Mouse (Mus musculus) embryonic stem cell, embryonic (primary cell): Measurements from ENCODE around the gene Lrrc66.

Experiments
- CTCF ChIA-PET, 4 experiments: fragments of 300-600 bp in 2 of 4; fragments of 350-600 bp in 2 of 4; sonication (Branson Sonifier 250); formaldehyde crosslinking; loops; one replicate each; lab custom pipeline; 2022; ENCODE audit warnings: inconsistent platforms in 2 of 4; lab: Charles Lee
- POLR2A ChIA-PET, 4 experiments: fragments of 300-600 bp in 2 of 4; fragments of 350-600 bp in 2 of 4; sonication (Branson Sonifier 250); formaldehyde crosslinking; loops; one replicate each; lab custom pipeline; 2022; ENCODE audit warnings: antibody characterized with exemption in 4 of 4, inconsistent platforms in 1 of 4; lab: Charles Lee

The Lrrc66 gene

DNA sequence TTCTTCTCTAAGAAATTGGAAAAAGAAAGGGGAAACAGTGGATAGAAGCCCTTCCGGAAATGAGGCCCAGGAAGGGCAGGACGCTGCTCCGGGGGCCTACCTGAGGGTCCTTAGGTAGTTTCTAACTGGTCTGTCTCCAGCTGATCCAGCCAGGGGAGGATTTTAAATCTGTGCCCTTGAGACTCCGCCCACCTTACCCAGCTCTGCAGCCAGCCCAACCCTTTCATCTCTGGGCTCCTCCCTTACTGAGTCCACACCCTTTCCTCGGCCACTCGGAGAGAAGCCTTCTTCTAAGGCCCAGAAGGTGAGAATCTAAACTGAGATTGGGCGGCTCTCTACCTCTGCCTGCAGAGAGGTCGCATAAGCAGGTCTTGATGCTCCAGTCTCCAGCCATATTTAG, at the start of gene Lrrc66:
TSS of gene Lrrc66 (minus strand) at position 236 of the 400 bp plus-strand sequence.
- CTCF ChIA-PET, result interaction anchor here (0.6 to 2.1 kb wide), 20 partner anchors 8 to 647 kb away, joined by 3 to 15 read pairs (median 3); no protein-coding TSS in a partner anchor

DNA sequence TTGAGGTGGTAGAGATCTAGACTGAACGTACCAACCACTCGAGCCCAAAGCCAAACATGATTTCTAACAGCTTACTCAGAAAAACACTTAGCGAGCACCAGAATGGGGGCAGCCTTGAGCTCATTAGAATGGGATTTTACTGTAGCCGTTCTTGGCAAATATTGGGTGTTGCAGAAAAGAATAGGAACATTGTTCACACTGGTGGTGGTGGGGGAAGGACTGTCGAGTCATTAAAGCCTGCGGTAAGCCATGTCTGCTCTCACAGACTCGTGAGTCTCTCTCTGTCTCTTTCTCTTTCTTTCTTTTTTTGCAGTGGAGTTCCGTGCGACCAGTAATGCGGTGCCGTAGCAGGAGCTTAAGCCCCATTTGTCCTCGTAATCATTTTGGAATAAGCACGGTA, 44.3 kb upstream of the Lrrc66 start:
- ChIA-PET POLR2A (no interaction called here), CTCF (interaction anchor here in 1 of 4 experiments (1.4 kb wide), 1 partner anchor 9 kb away, joined by 3 read pairs; no protein-coding TSS in a partner anchor)

More for the DNA sequence above, at the start of gene Lrrc66:
- POLR2A ChIA-PET, result no interaction called here

DNA sequence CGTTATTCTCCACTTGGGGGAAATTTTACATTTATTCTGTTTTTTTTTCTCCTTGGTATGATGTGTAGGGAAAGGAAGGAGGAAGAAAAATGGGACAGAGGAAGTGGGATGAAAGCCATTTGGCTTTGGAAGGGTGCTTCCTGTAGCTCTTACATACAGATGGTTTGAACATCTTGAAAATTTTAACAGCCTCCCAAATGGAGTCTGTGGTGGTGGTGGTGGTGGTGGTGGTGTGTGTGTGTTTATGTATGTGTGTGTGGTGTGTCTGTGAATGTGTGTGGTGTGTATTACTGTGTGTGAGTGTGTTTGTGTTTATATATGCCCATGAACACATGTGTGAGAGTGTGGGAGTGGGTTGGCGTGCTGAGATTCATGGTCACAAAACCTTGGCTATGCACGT, 43.3 kb upstream of the Lrrc66 start:
- CTCF ChIA-PET, result interaction anchor here in 1 of 4 experiments (0.7 kb wide), 1 partner anchor 24 kb away, joined by 5 read pairs; no protein-coding TSS in a partner anchor
- POLR2A ChIA-PET, result interaction anchor here in 1 of 4 experiments (0.6 kb wide), 1 partner anchor 10 kb away, joined by 4 read pairs; no protein-coding TSS in a partner anchor

DNA sequence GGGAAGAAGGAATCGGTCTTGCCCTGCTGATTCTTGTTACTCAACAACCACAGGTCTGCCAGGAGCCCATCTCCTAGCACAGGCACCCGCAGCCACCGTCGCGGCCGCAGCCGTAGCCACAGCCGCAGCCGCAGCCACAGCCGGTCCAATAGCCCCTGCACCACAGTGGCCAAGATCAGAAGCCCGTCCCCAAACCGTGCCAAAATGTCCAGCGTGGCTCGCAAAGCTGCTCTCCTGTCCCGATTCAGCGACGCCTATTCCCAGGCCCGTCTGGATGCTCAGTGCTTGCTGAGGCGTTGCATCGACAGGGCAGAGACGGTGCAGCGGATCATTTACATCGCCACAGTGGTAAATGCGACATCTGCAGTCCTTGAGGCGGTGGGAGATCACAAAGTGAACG, 37.1 kb upstream of the Lrrc66 start:
- POLR2A ChIA-PET, result interaction anchor here in 1 of 4 experiments (1.5 kb wide), 1 partner anchor 22 kb away, joined by 3 read pairs; no protein-coding TSS in a partner anchor
- CTCF ChIA-PET, result no interaction called here

DNA sequence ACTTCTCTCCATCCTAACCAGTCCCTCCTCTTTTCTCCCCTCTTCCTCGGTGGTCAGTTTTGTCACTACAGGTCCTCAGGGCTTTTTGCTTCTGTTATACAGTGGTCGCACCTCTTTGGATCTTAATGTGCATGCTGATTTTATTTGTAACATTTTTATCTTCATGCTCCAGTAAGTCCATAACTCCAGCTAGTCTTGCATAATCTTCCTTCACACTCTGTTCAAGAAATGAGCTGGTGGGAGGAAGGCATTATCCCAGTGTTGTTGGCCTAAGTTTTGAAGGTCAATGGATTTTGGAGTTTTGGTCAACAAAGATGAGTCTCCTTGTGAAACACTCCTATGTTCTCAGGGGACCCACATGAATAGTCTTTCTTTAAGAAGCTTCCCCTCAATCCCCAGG, 35.6 kb upstream of the Lrrc66 start:
- ChIA-PET CTCF (interaction anchor here in 1 of 4 experiments (1.0 kb wide), 1 partner anchor 30 kb away, joined by 4 read pairs; no protein-coding TSS in a partner anchor), POLR2A (interaction anchor here in 1 of 4 experiments (1.5 kb wide), 1 partner anchor 21 kb away, joined by 3 read pairs; no protein-coding TSS in a partner anchor)

DNA sequence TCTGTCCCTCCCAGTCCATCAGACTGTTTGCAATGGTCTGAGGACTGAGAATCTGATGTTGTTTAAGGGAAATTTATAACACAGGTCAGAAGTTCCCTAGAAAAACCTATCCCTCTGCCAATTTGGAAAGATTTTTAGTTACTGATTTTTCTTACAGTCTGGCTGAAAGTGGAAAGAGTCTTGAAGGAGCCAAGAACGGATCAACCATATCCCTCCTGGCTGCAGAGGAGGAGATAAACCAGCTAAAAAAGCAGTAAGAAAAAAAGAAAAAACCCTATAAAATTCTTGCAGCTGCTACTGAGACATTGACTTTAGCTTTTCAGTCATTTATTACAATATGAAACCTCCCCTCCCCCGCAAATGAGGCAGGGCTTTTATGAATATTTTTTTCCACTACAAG, 34.4 kb upstream of the Lrrc66 start:
- CTCF ChIA-PET, result no interaction called here
- POLR2A ChIA-PET, result interaction anchor here in 2 of 4 experiments (0.6 to 1.1 kb wide), 3 partner anchors 14 to 31 kb away, joined by 3 to 5 read pairs (median 3); no protein-coding TSS in a partner anchor

DNA sequence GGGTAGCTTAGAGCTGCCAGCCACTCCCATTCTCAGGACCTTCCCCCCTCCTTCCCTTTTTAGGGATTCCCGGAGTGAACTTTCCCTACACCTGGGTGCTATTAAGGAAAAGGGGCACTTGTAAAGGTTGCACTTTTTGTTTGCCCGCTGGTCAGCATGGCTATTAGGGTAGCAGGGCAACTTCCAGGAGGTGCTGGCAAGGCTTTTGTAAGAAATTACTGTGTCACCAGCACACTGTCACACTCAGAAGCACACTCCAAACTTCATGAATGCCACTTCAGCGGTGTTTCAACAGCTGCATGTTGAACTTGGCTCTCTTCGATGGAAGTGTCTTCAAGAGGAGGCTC, 19.5 kb upstream of the Lrrc66 start:
- ChIA-PET POLR2A (interaction anchor here in 2 of 4 experiments (0.7 to 1.4 kb wide), 3 partner anchors 46 to 414 kb away, joined by 3 to 4 read pairs (median 3); no protein-coding TSS in a partner anchor), CTCF (interaction anchor here in 2 of 4 experiments (0.6 to 1.4 kb wide), 2 partner anchors 10 to 24 kb away, joined by 5 to 7 read pairs; no protein-coding TSS in a partner anchor)

DNA sequence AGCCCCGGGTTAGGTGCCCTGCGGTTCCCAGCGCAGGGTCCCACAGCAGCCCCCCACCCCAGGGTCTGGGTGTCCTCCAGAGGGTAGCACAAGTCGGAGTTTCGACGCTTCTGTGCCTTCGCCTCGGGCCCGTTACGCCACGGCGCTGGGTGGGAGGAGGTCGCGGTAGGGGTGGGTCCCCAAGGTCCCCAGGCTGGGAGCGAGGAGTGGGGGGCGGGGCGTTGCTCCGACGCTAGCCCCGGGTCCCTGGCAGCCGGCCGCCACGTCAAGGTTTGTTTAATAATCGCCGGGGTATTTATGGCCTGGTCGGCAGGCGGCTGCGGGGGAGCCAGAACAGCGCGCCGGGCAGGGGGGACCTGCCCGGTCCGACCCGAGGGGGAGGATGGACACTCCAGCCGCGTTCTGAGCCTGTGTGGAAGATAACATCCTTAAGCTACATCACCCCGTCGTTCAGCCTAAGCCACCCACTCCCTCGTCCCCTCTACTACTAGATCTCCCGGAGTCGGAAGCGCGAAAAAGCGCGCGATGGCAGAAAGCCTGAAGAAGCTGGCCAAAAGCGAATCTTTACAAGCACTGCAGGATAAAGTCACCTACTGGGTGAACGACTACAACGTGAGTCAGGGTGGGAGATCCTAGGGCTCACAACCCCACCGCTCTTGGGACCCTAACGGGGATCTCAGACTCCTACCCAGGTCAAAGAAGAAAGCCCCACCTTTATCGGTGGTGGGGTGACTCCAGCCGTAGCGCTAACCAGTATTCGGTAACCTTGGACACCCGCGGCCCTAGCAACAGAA, 18.9 kb upstream of the Lrrc66 start, which contains the start of gene Spata18:
TSS of gene Spata18 (plus strand) at position 319 of the 794 bp plus-strand sequence.
- ChIA-PET POLR2A (interaction anchor here in 2 of 4 experiments (0.7 to 1.4 kb wide), 3 partner anchors 47 to 414 kb away, joined by 3 to 4 read pairs (median 3); no protein-coding TSS in a partner anchor), CTCF (interaction anchor here in 2 of 4 experiments (0.6 to 1.4 kb wide), 2 partner anchors 9 to 24 kb away, joined by 5 to 7 read pairs; no protein-coding TSS in a partner anchor)

DNA sequence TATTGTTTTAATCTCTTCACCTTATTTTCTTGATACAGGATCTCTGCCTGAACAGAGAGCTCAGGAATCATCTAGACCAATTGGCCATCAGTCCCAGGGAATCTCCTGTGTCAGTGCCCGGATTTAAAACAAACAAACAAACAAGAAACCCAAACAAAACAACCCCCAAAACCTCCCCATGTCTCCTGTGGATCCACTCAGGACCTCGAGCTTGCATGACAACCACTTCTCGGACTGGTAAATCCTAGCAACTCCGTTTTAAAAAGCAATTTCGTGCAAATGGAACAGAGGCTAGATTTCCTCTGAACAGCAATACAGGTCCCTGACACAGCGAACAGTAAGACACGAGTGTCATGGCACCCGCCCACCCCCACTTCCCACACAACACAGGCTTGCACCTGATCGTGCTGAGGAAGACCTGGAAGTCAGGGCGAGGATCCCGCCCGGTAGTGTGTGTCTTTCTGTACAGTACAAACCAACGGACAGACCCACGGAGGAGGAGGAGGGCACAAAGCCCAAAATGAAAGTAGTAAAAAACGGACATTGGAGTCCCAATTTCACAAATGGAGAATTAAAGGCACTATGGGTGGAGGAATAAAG, 18.1 kb upstream of the Lrrc66 start:
- CTCF ChIA-PET, result interaction anchor here in 2 of 4 experiments (0.6 to 1.1 kb wide), 2 partner anchors 17 to 1469 kb away, joined by 3 to 5 read pairs; no protein-coding TSS in a partner anchor
- POLR2A ChIA-PET, result interaction anchor here in 1 of 4 experiments (0.5 kb wide), 1 partner anchor 1091 kb away, joined by 3 read pairs; the partner anchor contains the start of gene Nfxl1

DNA sequence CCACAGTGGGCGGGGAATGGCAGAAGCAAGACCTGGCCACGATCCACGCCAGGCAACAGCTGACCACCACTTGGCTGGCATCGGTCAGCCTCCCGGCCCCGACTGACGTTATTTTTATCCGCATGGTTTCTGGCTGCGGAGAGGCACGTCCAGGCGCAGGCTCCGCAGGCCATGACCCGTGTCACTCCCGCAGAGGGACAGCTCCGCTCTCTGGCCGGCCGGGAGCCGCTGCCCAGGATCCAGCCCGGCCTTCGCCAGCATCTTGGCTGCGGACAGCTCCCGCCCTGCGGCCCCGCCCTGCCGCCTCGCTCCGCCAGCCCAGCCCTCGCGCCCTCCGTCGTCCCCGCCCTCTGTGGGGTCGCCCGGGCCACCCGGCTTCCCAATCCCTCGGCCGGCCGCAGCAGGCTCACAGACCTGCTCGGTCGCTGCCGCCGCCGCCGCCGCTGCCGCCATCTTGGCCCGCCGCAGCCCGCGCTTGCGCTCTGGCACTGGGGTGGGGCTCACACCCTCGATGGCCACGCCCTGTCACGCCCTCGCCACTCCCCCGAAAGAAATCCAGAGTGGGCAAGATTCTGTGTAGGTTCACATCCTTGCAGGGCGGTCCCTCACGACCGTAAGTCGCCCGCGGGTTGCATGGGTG, 15.1 kb upstream of the Lrrc66 start, which contains the start of gene Sgcb:
TSS of gene Sgcb (minus strand) at position 530 of the 640 bp plus-strand sequence.
- CTCF ChIA-PET, result interaction anchor here in 1 of 4 experiments (0.6 kb wide), 1 partner anchor 218 kb away, joined by 6 read pairs; no protein-coding TSS in a partner anchor
- POLR2A ChIA-PET, result interaction anchor here in 1 of 4 experiments (0.5 to 2.3 kb wide), 5 partner anchors 21 to 446 kb away, joined by 3 to 9 read pairs (median 3); no protein-coding TSS in a partner anchor

DNA sequence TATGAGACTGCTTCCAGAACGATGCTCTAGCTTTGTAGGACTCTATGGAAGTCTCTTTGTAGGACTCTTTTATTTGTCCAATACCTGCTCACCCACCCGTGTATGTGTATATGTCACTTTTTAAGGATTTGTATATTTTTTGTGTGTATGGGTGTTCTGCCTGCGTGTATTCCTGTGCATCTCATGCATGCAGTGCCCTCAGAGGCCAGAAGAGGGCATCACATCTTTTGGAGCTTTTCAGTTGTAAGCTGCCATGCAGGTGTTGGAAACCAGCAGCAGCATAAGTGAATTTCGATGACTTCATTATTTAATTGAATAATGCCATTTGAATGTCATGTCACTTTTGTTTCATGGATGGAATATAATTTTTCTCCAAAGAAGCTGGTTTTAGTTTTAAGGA, 9.8 kb upstream of the Lrrc66 start:
- CTCF ChIA-PET, result interaction anchor here (0.5 to 1.9 kb wide), 33 partner anchors 9 to 1514 kb away, joined by 3 to 15 read pairs (median 3); partner anchors contain the start of genes Lrrc66 (in 2 of the 4) and Spata18 (in 1 of the 4)
- POLR2A ChIA-PET, result interaction anchor here in 1 of 4 experiments (0.6 kb wide), 1 partner anchor 24 kb away, joined by 3 read pairs; no protein-coding TSS in a partner anchor

DNA sequence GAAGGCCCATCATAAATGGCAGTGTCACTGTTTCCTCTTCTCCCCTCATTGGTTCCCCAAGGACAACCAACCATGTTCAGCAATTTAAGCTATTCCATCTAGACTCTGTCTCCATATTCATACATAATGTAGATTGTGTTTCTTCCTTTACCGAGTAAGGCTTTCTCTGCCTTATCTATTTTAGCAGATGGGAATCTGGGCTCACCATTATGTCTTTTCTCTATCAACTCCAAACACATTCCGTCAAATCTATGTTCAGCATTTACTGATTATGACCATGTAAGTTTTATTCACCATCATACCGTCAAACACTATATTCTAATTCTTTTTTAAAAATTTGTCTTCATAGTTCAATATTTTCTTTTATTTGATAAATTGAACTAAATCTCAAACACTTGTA, 8.7 kb upstream of the Lrrc66 start:
- ChIA-PET CTCF (no interaction called here), POLR2A (interaction anchor here in 1 of 4 experiments (0.6 kb wide), 1 partner anchor 236 kb away, joined by 3 read pairs; no protein-coding TSS in a partner anchor)

DNA sequence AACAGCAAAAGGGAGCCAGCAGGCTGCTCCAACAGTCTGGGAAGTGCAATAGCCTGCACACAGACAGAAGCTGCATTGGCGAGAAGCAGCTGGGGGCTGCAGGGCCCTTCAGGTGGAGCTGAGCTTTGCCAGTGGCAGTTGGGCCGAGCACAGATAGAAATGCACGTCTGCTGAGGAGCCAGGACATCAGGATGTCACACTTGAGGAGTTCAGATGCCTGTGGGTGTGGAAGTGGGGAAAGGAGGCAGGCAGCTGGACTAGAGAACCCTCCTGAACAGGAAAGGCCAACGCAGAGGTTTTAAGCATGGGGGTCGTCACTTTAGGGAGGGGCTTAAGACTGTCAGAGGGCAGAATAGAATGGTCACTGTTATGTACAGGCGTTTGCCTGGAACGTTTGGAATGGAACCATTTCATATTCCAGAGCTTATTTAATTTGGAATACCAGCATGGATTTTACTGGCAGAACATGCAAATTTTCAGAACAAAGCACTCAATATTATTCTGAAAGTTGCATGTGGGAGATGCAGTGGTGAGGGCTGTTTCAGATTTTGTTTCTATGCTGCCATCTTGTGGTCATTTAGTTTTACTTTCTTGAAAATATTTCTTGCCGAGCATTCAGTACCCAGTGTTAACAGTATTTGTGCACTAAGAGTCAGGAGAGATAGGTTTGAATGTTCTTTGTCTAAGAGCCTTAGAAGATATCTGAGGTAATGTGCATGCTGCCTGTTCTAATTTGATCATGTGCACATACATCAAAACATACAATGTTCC, 5.2 kb upstream of the Lrrc66 start:
- CTCF ChIA-PET, result interaction anchor here in 2 of 4 experiments (0.6 to 1.0 kb wide), 4 partner anchors 52 to 620 kb away, joined by 3 to 4 read pairs (median 3); no protein-coding TSS in a partner anchor

DNA sequence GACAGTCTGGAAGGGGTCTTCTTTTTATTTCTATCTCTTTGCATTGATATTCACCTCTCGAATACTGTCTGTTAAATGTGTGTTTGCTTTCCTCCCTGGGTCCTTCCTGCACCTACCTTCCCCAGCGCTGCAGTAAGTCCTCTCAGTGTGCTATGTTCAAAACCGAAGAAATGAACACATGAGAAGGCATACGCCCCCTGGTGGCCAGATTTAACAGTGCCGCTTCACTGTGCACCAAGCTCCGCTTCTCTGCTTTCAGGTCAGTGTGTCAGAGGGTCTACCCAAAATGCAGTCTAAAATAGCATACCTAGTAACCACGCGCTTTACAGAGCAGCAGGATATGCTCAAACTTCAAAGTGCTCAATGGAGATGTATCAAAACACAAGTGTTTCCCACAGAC, 815 bp upstream of the Lrrc66 start:
- CTCF ChIA-PET, result interaction anchor here (0.5 to 2.1 kb wide), 35 partner anchors 8 to 1300 kb away, joined by 3 to 15 read pairs (median 3); no protein-coding TSS in a partner anchor
- POLR2A ChIA-PET, result no interaction called here

More for the DNA sequence above, 5.2 kb upstream of the Lrrc66 start:
- POLR2A ChIA-PET, result no interaction called here

DNA sequence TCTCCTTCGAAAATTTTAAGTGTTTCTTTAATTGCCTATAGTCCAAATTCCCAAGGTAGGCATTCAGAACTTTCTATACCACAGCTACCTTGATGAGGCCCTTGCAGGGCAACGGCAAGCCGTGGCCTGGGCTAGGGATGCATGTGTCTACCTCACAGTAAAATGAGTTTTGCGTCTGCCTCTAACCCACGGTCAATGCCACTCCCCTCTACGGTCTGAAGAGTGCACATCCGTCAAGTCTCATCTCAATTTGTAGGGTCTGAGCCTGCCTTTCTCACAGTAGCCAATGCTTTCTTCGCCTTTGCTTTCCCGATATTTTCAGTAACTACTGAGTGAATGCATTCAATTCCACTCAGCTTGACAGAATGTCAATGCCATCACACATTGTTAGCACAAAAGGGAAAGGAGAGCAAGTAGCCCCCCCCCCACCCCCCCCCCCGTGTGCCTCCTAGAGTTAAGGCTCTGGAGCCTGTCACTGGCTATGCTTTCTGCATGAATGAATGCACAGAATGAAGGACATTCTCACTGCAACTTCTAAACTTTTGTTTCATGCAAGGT, 1.2 kb downstream of the Lrrc66 start:
- POLR2A ChIA-PET, result no interaction called here
- CTCF ChIA-PET, result interaction anchor here in 2 of 4 experiments (0.6 to 0.9 kb wide), 3 partner anchors 11 to 225 kb away, joined by 3 read pairs; partner anchors contain the start of gene Cwh43 (in 1 of the 2)

DNA sequence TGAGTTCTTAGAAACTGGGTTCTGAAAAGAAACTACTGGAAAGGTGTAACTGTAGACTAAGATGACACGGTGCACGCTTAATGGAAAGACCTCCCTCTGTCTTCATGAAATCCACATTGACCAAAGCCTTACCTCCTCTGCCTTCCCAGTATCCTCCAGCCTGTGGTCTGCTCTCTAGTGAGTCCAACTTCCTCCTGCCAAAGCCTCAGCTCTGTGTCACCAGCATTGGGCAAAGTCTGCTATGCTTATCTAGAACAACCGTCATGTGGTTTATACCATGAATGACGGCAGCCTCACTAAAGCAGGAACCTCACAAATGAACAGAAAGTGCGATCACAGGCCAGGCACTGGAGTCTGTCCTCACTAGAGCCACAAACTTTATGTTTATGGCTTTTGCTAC, 2.2 kb downstream of the Lrrc66 start:
- CTCF ChIA-PET, result no interaction called here
- POLR2A ChIA-PET, result no interaction called here
